Mouse (Mus musculus) hindbrain, embryonic 16.5 days (tissue): ENCODE measurements at regions not wholly inside any gene's neighbourhood (a gene's known extent, or its start where the extent isn't known, plus 50 kb on each side); places are given as distances from the start of the nearest gene placed in this dataset.
A peak's percentile ranks its signal among the peaks of the same experiment; 100 is the strongest.

Experiments
- ATAC-seq: fragments of 200-750 bp; cut with Nextera tagmentation; 2 replicates; pipeline ENCODE4 v1.8.0; 2017; ENCODE audit warnings: moderate TSS enrichment, moderate library complexity
- H3K27ac ChIP-seq: fragments of 300-500 bp; sonication (generic); 2 replicates; pipeline ENCODE4 v1.5.1; 2014; ENCODE audit warnings: low read depth, mild to moderate bottlenecking, control low read depth, low read length, moderate library complexity
- H3K27me3 ChIP-seq: fragments of 300-500 bp; sonication (generic); replicated peaks from 2 replicates; pipeline ENCODE4 v1.6.1; 2014; ENCODE audit warnings: low read length; ENCODE audit not compliant: control insufficient read depth, insufficient read depth
- H3K36me3 ChIP-seq: fragments of 300-500 bp; sonication (generic); 2 replicates; pipeline ENCODE4 v1.6.1; 2014; ENCODE audit warnings: mild to moderate bottlenecking, low read length, moderate library complexity, mixed read lengths; ENCODE audit not compliant: control insufficient read depth, insufficient read depth
- H3K4me1 ChIP-seq: fragments of 300-500 bp; sonication (generic); 2 replicates; pipeline ENCODE4 v1.6.1; 2014; ENCODE audit warnings: low read depth, low read length; ENCODE audit not compliant: control insufficient read depth, insufficient read depth
- H3K4me2 ChIP-seq: fragments of 300-500 bp; sonication (generic); 2 replicates; pipeline ENCODE4 v1.6.1; 2014; ENCODE audit warnings: mild to moderate bottlenecking, low read length, control low read depth, moderate library complexity
- H3K4me3 ChIP-seq: fragments of 300-500 bp; sonication (generic); 2 replicates; pipeline ENCODE4 v1.5.1; 2014; ENCODE audit warnings: mild to moderate bottlenecking, low read length, control low read depth, moderate library complexity
- H3K9ac ChIP-seq: fragments of 300-500 bp; sonication (generic); 2 replicates; pipeline ENCODE4 v1.6.1; 2014; ENCODE audit warnings: low read depth, mild to moderate bottlenecking, control low read depth, low read length, moderate library complexity
- H3K9me3 ChIP-seq: fragments of 300-500 bp; sonication (generic); 2 replicates; pipeline ENCODE4 v1.6.1; 2014; ENCODE audit warnings: mild to moderate bottlenecking, low read length, moderate library complexity; ENCODE audit not compliant: control insufficient read depth
- WGBS: fragments of 180-500 bp; shearing (Covaris S2); extraction: QIAGEN DNeasy Blood & Tissue Kit; methylation state at CpG from one replicate; pipeline ENCODE4 v1.1.7; 2014; 5-methylcytosine and 5-hydroxymethylcytosine counted together

DNA sequence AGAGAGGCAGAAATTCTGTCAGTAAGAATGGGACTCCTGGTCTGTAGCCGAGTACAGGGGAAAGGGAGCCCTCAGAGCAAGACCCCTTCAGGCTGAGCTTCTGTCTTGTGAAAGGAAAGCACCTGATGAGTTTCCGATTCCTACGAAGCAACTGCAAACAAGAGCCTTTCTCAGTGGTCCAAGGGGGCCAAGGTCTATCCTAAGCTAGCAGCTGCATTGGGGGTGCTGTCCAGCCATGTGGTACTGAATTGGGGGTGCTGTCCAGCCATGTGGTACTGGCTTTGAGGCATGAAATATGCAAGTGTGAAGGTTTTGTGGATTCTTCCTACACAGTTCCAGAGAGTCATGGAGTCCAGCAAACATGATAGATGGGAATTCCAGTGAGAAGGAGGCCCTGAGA lies 202.7 kb upstream of the Glra1 start:
- ATAC-seq, result no peak
- Histone ChIP-seq H3K36me3 (no peaks in the 10 kb centered on the region), H3K4me3 (no peak overlapping the region), H3K27ac (no peak overlapping the region), H3K27me3 (no peaks in the 10 kb centered on the region), H3K9me3 (no peaks in the 10 kb centered on the region), H3K9ac (no peak overlapping the region), H3K4me1 (no peaks in the 10 kb centered on the region), H3K4me2 (no peak overlapping the region)
- WGBS, result 93% methylated on average over 3 of the region's 3 CpGs

GRCm38 (mm10) chr11:55791195-55791865 lies 183.3 kb upstream of the Glra1 start:
- Histone ChIP-seq H3K36me3 (no peaks in the 10 kb centered on the region), H3K9ac (no peak overlapping the region), H3K27me3 (no peaks in the 10 kb centered on the region), H3K4me3 (no peak overlapping the region), H3K4me1 (peaks cover 7% of the 10 kb centered on the region; the same call in 1 of the 2 replicates), H3K27ac (0 out of 2 replicates have a peak overlapping the region, but pooled peaks have one; percentile 26), H3K9me3 (peaks cover 3% of the 10 kb centered on the region; the same call in 1 of the 2 replicates), H3K4me2 (no peak overlapping the region)
- ATAC-seq, result peak; percentile 94
- 6% methylated on average over 8 of the region's 8 CpGs for WGBS

DNA sequence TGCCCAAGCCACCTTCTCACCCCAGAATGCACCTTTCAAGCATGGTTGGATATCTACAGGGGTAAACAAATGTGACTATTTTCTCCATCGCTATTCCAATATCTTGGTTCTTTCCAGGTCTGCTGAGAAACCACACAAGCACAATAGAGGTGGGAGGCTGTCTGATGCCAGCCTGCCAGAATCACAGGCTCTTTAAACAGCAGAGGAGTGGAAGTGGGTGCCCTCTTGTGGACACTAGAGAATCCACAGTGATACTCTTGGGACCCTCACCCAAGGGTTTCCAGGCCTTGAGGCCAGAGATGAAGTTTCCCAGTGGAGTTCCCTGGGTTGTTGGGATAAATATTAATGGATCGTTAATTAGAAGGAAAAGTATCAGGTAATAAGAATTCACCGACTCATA lies 181.6 kb upstream of the Glra1 start:
- Histone ChIP-seq H3K27ac (no peak overlapping the region), H3K36me3 (no peaks in the 10 kb centered on the region), H3K4me3 (no peak overlapping the region), H3K4me1 (peaks cover 7% of the 10 kb centered on the region; the same call in 1 of the 2 replicates), H3K27me3 (no peaks in the 10 kb centered on the region), H3K9me3 (no peaks in the 10 kb centered on the region; the same call in 1 of the 2 replicates), H3K4me2 (no peak overlapping the region), H3K9ac (no peak overlapping the region)
- peak; percentile 50; the same call in 1 of the 2 replicates for ATAC-seq
- WGBS, result 70% methylated on average over 3 of the region's 3 CpGs

DNA sequence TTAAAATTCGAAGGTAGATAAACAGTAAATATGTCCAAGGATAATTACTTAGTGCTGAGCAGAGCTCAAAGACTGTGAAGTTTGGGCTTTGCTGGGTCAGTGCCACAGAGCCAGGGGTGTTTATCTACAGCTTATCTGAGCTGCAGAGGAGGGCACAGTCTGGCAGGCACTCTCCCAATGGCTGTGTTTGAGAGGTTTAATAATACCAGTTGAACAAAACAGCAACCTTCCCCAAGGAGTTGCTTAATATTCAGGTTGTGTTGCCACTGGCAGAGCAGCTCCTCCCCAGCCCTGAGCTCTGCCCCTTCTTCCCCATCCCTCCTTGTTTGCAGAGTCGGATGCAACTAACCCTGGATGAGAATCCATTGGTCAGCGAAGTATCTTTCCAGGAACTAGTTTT lies 173.0 kb upstream of the Glra1 start:
- no peak overlapping the region for H3K4me3 ChIP-seq
- no peak overlapping the region for H3K27ac ChIP-seq
- H3K4me1 ChIP-seq, result no peaks in the 10 kb centered on the region
- no peaks in the 10 kb centered on the region for H3K36me3 ChIP-seq
- no peak overlapping the region for H3K4me2 ChIP-seq
- ATAC-seq, result peak; percentile 65
- H3K9me3 ChIP-seq, result no peaks in the 10 kb centered on the region; the same call in 1 of the 2 replicates
- 68% methylated on average over 3 of the region's 3 CpGs for WGBS
- no peaks in the 10 kb centered on the region for H3K27me3 ChIP-seq
- H3K9ac ChIP-seq, result no peak overlapping the region

- H3K4me2 ChIP-seq, result no peak overlapping the region
- H3K4me1 ChIP-seq, result no peaks in the 10 kb centered on the region
- no peaks in the 10 kb centered on the region for H3K36me3 ChIP-seq
- no peak for ATAC-seq
- H3K9me3 ChIP-seq, result no peaks in the 10 kb centered on the region
- H3K4me3 ChIP-seq, result no peak overlapping the region
- no peak overlapping the region for H3K27ac ChIP-seq
- no peaks in the 10 kb centered on the region for H3K27me3 ChIP-seq
- WGBS, result 53% methylated on average over 2 of the region's 2 CpGs
- no peak overlapping the region for H3K9ac ChIP-seq
These were observed 172.0 kb upstream of the Glra1 start for GRCm38 (mm10) chr11:55780011-55780410.

DNA sequence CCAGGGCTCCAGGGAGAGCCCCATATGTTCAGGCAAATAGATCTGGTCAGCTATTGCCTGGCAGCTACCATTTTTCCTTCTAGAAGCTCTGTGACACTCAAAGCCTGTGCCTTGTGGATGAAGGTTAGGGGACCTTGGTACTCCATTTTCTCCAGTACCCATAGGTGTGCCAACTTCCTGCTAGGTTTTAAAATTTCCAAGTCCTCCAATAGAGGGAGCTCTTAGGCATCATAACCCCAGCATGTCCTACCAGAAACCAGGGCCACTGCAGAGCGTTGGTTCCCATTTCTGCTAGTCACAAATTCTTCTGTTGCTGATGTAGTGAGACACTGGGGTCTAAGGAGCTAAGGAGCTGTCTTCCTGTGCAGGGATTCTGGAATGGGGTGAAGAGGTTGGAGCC lies 165.3 kb upstream of the Glra1 start:
- no peaks in the 10 kb centered on the region; the same call in 1 of the 2 replicates for H3K9me3 ChIP-seq
- H3K4me1 ChIP-seq, result peaks cover 2% of the 10 kb centered on the region; the same call in 1 of the 2 replicates
- no peak overlapping the region for H3K27ac ChIP-seq
- no peak overlapping the region for H3K4me3 ChIP-seq
- WGBS, result 68% methylated on average over 1 of the region's 1 CpGs
- no peaks in the 10 kb centered on the region for H3K27me3 ChIP-seq
- H3K9ac ChIP-seq, result no peak overlapping the region
- no peak for ATAC-seq
- no peak overlapping the region for H3K4me2 ChIP-seq
- no peaks in the 10 kb centered on the region for H3K36me3 ChIP-seq

- ATAC-seq, result no peak
- Histone ChIP-seq H3K27ac (no peak overlapping the region), H3K9me3 (no peaks in the 10 kb centered on the region; the same call in 1 of the 2 replicates), H3K36me3 (no peaks in the 10 kb centered on the region), H3K9ac (no peak overlapping the region), H3K4me1 (peaks cover 2% of the 10 kb centered on the region; the same call in 1 of the 2 replicates), H3K27me3 (no peaks in the 10 kb centered on the region), H3K4me3 (no peak overlapping the region), H3K4me2 (no peak overlapping the region)
- WGBS, result 35% methylated on average over 4 of the region's 5 CpGs
These were observed 164.5 kb upstream of the Glra1 start for GRCm38 (mm10) chr11:55772538-55772937.

- WGBS, result 16% methylated on average over 13 of the region's 13 CpGs
- peak; percentile 45; the same call in 1 of the 2 replicates for ATAC-seq
- 0 out of 2 replicates have a peak overlapping the region, but pooled peaks have one; percentile 10 for H3K4me2 ChIP-seq
These were observed 164.1 kb upstream of the Glra1 start for GRCm38 (mm10) chr11:55772107-55772506.

GRCm38 (mm10) chr11:55764846-55765245 lies 156.8 kb upstream of the Glra1 start:
- Histone ChIP-seq H3K9ac (no peak overlapping the region), H3K4me3 (no peak overlapping the region), H3K4me2 (no peak overlapping the region), H3K27me3 (no peaks in the 10 kb centered on the region), H3K9me3 (no peaks in the 10 kb centered on the region), H3K36me3 (no peaks in the 10 kb centered on the region), H3K27ac (no peak overlapping the region), H3K4me1 (no peaks in the 10 kb centered on the region)
- ATAC-seq, result no peak
- WGBS, result 91% methylated on average over 1 of the region's 1 CpGs

More at GRCm38 (mm10) chr11:55772107-55772506, 164.1 kb upstream of the Glra1 start:
- Histone ChIP-seq H3K36me3 (no peaks in the 10 kb centered on the region), H3K4me1 (peaks cover 2% of the 10 kb centered on the region; the same call in 1 of the 2 replicates), H3K9ac (0 out of 2 replicates have a peak overlapping the region, but pooled peaks have one; percentile 25), H3K9me3 (no peaks in the 10 kb centered on the region; the same call in 1 of the 2 replicates), H3K27ac (no peak overlapping the region), H3K27me3 (no peaks in the 10 kb centered on the region), H3K4me3 (no peak overlapping the region)
